In the genomic region with DNA sequence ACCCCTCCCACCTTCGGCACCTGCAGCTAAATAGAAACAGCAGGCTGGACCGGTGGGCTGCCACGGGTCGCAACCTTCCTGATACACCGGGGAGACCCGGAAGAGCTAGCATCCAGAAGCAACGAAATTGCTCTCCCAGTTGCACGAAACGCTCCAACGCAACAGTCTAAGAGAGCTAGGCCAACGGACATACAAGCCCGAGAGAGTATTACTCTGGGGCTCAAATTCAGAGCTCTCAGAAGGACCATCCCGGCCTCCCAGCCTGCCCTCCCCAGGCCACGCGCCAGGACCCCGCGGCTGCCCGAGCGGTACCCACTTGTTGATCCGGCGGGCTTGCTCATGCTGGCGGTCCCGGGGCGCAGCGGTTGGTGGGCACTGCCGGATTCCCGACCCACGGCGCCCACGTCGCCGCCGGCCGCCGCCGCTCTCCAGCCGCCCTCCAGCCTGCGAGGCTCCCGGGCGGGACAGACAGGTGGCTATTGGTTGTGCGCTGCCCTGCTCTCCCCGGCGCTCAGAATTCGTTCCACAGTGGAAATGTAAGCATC, we compare ENCODE assay signal across 9 mouse cellular contexts. TPM values are rescaled to one million over a fixed set of nuclear protein-coding genes. Genes with fewer than 3 reads are reported as not detected.
DNase-seq lines count a peak whose midpoint lies in the region; ATAC-seq lines count a peak whose summit lies in the region.
"Had no signal": no experiment of that assay in that cellular context is flagged by ENCODE, and none has a peak within 500 bp of the region (broad histone marks: within the 10 kb centered on the region; RNA-seq: fewer than 3 reads in every experiment).

No protein-coding gene starts in this region.

- H3K27ac ChIP-seq in kidney, embryonic 16.5 days (ENCODE audit: low read length): no peak overlapping the region
- no peak overlapping the region for H3K27ac ChIP-seq in brown adipose tissue, adult 24 weeks (replicated peaks; ENCODE audit: low read depth, low read length)
- peak overlapping the region; percentile 96 for H3K27ac ChIP-seq in forebrain, embryonic 13.5 days
- peak overlapping the region; percentile 87 for H3K27ac ChIP-seq in midbrain, embryonic 10.5 days (replicated peaks)

- peaks cover 98% of the 10 kb centered on the region for H3K27me3 ChIP-seq in kidney, embryonic 16.5 days (ENCODE audit: insufficient read depth, low read length)
- H3K27me3 ChIP-seq in forebrain, embryonic 13.5 days: peaks cover 7% of the 10 kb centered on the region
- H3K27me3 ChIP-seq in midbrain, embryonic 10.5 days (ENCODE audit: low read depth, poor library complexity, severe bottlenecking): peaks cover 100% of the 10 kb centered on the region

- H3K36me3 ChIP-seq in kidney, embryonic 16.5 days (ENCODE audit: insufficient read depth, low read length): no peaks in the 10 kb centered on the region
- peaks cover 3% of the 10 kb centered on the region; the same call in 1 of the 2 replicates for H3K36me3 ChIP-seq in forebrain, embryonic 13.5 days (ENCODE audit: poor library complexity, severe bottlenecking)
- peaks cover 3% of the 10 kb centered on the region; the same call in 1 of the 2 replicates for H3K36me3 ChIP-seq in midbrain, embryonic 10.5 days

- H3K4me1 ChIP-seq in kidney, embryonic 16.5 days (ENCODE audit: insufficient read depth, low read length): peaks cover 21% of the 10 kb centered on the region
- peaks cover 2% of the 10 kb centered on the region; the same call in 1 of the 2 replicates for H3K4me1 ChIP-seq in brown adipose tissue, adult 24 weeks (ENCODE audit: control insufficient read depth, insufficient read depth, insufficient read length, low read length)
- peaks cover 84% of the 10 kb centered on the region for H3K4me1 ChIP-seq in forebrain, embryonic 13.5 days
- peaks cover 84% of the 10 kb centered on the region for H3K4me1 ChIP-seq in midbrain, embryonic 10.5 days

- under 1% methylated on average over 44 of the region's 44 CpGs for WGBS in kidney, embryonic 16.5 days
- under 1% methylated on average over 42 of the region's 44 CpGs for WGBS in forebrain, embryonic 13.5 days
- under 1% methylated on average over 44 of the region's 44 CpGs for WGBS in midbrain, embryonic 10.5 days

- no peak for ATAC-seq in kidney, embryonic 16.5 days (ENCODE audit: low FRiP score, low TSS enrichment)
- no peak for ATAC-seq in forebrain, embryonic 13.5 days

- H3K4me2 ChIP-seq in kidney, embryonic 16.5 days (replicated peaks; ENCODE audit: low read depth, low read length): 0 out of 2 replicates have a peak overlapping the region, but pooled peaks have one; percentile 6
- peak overlapping the region; percentile 89 for H3K4me2 ChIP-seq in forebrain, embryonic 13.5 days

- H3K9me3 ChIP-seq in kidney, embryonic 16.5 days (ENCODE audit: low read length): peaks cover 3% of the 10 kb centered on the region; the same call in 1 of the 2 replicates
- no peaks in the 10 kb centered on the region for H3K9me3 ChIP-seq in forebrain, embryonic 13.5 days (replicated peaks)
- peaks cover 4% of the 10 kb centered on the region; the same call in 1 of the 2 replicates for H3K9me3 ChIP-seq in midbrain, embryonic 10.5 days (replicated peaks)

- DNase-seq in kidney, postnatal 14 days: no peak
- DNase-seq in midbrain, embryonic 10.5 days (ENCODE audit: low spot score): peak; percentile 71
- DNase-seq in T-cell, adult 2 months (ENCODE audit: low spot score): no peak
- DNase-seq in left cerebral cortex, adult 8-10 months (ENCODE audit: low spot score in 2 of 2): no peak
- no peak for DNase-seq in layer of hippocampus, adult 9-11 months
- DNase-seq: cerebellum, adult 8-10 months had no signal

- H3K4me3 ChIP-seq in kidney, embryonic 16.5 days (ENCODE audit: low read length): peak overlapping the region; percentile 11; the same call in 1 of the 2 replicates
- H3K4me3 ChIP-seq in brown adipose tissue, adult 24 weeks (ENCODE audit: insufficient read depth, low read depth, low read length): 0 out of 2 replicates have a peak overlapping the region, but pooled peaks have one; percentile 27
- peak overlapping the region; percentile 81 for H3K4me3 ChIP-seq in forebrain, embryonic 13.5 days
- H3K4me3 ChIP-seq in midbrain, embryonic 10.5 days: peak overlapping the region; percentile 67

- no peak overlapping the region for H3K9ac ChIP-seq in kidney, embryonic 16.5 days (replicated peaks; ENCODE audit: low read length)
- H3K9ac ChIP-seq in forebrain, embryonic 13.5 days: peak overlapping the region; percentile 98

RNA-seq across cellular contexts. Expression of a gene that starts 0.8 kb away (rescaled TPM):
- polyA plus RNA-seq in kidney, embryonic 16.5 days (2015; fragmentation: Nextera tagmentation; extraction: Ambion mirVana): 0.14 TPM in 1 of 2 replicates, not detected in the other
- not detected in 2 replicates for polyA plus RNA-seq in brown adipose tissue, adult 24 weeks (2012; ENCODE audit: insufficient read depth, insufficient read length, missing spikeins)
- 71.0 and 77.0 TPM in 2 replicates for polyA plus RNA-seq in forebrain, embryonic 13.5 days (2015; fragmentation: Nextera tagmentation; extraction: Ambion mirVana)
- polyA plus RNA-seq in midbrain, embryonic 10.5 days (2016; fragmentation: Nextera tagmentation; extraction: Ambion mirVana): 25.3 and 26.3 TPM in 2 replicates
- 10 to 100 TPM; 10.3 to 15.6 (median 12.2) TPM for total RNA-seq in left cerebral cortex, adult 8-10 months (2022)

RNA-seq across cellular contexts. Expression of a gene that starts 1.0 kb away (rescaled TPM):
- polyA plus RNA-seq in kidney, embryonic 16.5 days (2015; fragmentation: Nextera tagmentation; extraction: Ambion mirVana): 18.2 and 18.5 TPM in 2 replicates
- 12.0 and 13.4 TPM in 2 replicates for polyA plus RNA-seq in brown adipose tissue, adult 24 weeks (2012; ENCODE audit: insufficient read depth, insufficient read length, missing spikeins)
- polyA plus RNA-seq in forebrain, embryonic 13.5 days (2015; fragmentation: Nextera tagmentation; extraction: Ambion mirVana): 57.1 and 63.2 TPM in 2 replicates
- 22.8 and 26.7 TPM in 2 replicates for polyA plus RNA-seq in midbrain, embryonic 10.5 days (2016; fragmentation: Nextera tagmentation; extraction: Ambion mirVana)
- total RNA-seq in left cerebral cortex, adult 8-10 months (2022): 10 to 100 TPM; 45.8 to 51.5 (median 48.4) TPM

Comparison
In these comparisons a context has a peak if more than half of its experiments do, and no peak if none do; other contexts are left out.
1. H3K27ac ChIP-seq: peak in forebrain, embryonic 13.5 days (single experiment) and midbrain, embryonic 10.5 days (single experiment); none in kidney, embryonic 16.5 days (single experiment) and brown adipose tissue, adult 24 weeks (single experiment).
2. H3K4me3 ChIP-seq: peak in every context shown above with its lines; median percentile 81 in forebrain, embryonic 13.5 days; 67 in midbrain, embryonic 10.5 days; 27 in brown adipose tissue, adult 24 weeks; 11 in kidney, embryonic 16.5 days.
3. RNA of a gene that starts 0.8 kb away (polyA plus RNA-seq): 71.0 to 77.0 TPM in forebrain, embryonic 13.5 days and 25.3 to 26.3 TPM in midbrain, embryonic 10.5 days; 0.14 TPM in kidney, embryonic 16.5 days and not detected in brown adipose tissue, adult 24 weeks; every median in the first group is over 10 times any median in the second.